Mouse (Mus musculus) liver, embryonic 16.5 days (tissue): ENCODE results near the gene Mc1r. TPM values are rescaled to one million over a fixed set of nuclear protein-coding genes. Genes with fewer than 3 reads are reported as not detected.
"Not testable (repeated sequence)": the region's sequence is repeated elsewhere in the genome, so short reads cannot be mapped to it uniquely, and the experiment has no call there.

Experiments
- ATAC-seq: fragments of 200-750 bp; cut with Nextera tagmentation; 2 replicates; pipeline ENCODE4 v1.8.0; 2017; ENCODE audit warnings: low read depth, mild to moderate bottlenecking, moderate number of reproducible peaks, moderate library complexity
- H3K27ac ChIP-seq: fragments of 300-500 bp; sonication (generic); 2 replicates; pipeline ENCODE4 v1.5.1; 2014; ENCODE audit warnings: mild to moderate bottlenecking, low read length
- H3K27me3 ChIP-seq: fragments of 300-500 bp; sonication (generic); 2 replicates; pipeline ENCODE4 v1.6.1; 2014; ENCODE audit warnings: low read depth, low read length, mixed read lengths; ENCODE audit not compliant: control insufficient read depth, insufficient read depth
- H3K36me3 ChIP-seq: fragments of 300-500 bp; sonication (generic); 2 replicates; pipeline ENCODE4 v1.6.1; 2014; ENCODE audit warnings: mild to moderate bottlenecking; ENCODE audit not compliant: control insufficient read depth, insufficient read depth
- H3K4me1 ChIP-seq: fragments of 300-500 bp; sonication (generic); 2 replicates; pipeline ENCODE4 v1.6.1; 2014; ENCODE audit warnings: low read depth, low read length, mixed read lengths; ENCODE audit not compliant: control insufficient read depth
- H3K4me2 ChIP-seq: fragments of 300-500 bp; sonication (generic); 2 replicates; pipeline ENCODE4 v1.6.1; 2014; ENCODE audit warnings: low read depth, low read length, mixed read lengths
- H3K4me3 ChIP-seq: fragments of 300-500 bp; sonication (generic); 2 replicates; pipeline ENCODE4 v1.5.1; 2014; ENCODE audit warnings: low read depth, mild to moderate bottlenecking, low read length
- H3K9ac ChIP-seq: fragments of 300-500 bp; sonication (generic); 2 replicates; pipeline ENCODE4 v1.6.1; 2014; ENCODE audit warnings: low read depth, low read length
- H3K9me3 ChIP-seq: fragments of 300-500 bp; sonication (generic); replicated peaks from 2 replicates; pipeline ENCODE4 v1.6.1; 2016; ENCODE audit warnings: low read length; ENCODE audit not compliant: control insufficient read depth
- WGBS: fragments of 180-500 bp; shearing (Covaris S2); extraction: QIAGEN DNeasy Blood & Tissue Kit; methylation state at CpG from one replicate; pipeline ENCODE4 v1.1.7; 2014; ENCODE audit not compliant: insufficient replicate concordance; 5-methylcytosine and 5-hydroxymethylcytosine counted together
- polyA plus RNA-seq: library from polyadenylated mRNA; unstranded; fragments of >200 nt; fragmentation: Nextera tagmentation; extraction: Ambion mirVana; gene quantifications from 2 replicates; pipeline ENCODE4 v1.2.1, GENCODE M21; 2015

Gene Mc1r
- polyA plus RNA-seq, 1 experiment from 2014 or later: not detected

DNA sequence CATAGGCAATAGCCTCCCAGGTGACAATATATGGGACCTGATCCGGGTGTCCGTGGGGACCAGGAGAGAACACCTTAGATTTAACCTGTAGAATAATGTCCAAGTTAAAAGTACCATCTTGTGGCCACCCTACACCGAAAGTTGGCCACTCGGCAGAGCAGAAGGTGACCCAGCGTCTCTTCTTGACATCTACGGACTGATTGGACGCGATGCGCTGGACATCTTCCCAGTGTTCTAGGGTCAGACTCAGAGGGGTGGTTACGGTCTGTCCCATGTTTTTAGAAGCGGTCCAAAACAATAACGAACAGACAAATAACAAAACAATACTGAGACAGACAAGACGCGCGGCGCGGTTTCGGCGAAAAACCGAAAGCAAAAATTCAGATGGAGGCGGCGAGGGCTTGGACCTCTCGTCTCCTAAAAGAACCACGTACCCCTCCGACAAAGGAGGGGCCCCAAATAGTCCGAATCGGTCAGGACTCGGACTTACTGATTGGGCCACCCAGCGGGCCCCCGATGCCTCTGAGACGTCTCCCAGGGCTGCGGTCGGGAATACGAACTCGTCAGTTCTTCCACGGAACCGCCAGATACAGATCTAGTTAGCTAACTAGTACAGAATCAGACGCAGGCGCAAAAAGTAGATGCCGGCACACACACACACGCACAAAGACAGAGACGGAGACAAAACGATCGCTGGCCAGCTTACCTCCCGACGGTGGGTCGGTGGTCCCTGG lies 26.5 kb downstream of the Mc1r start:
- not testable (repeated sequence) for H3K36me3 ChIP-seq, H3K27ac ChIP-seq, ATAC-seq, H3K9ac ChIP-seq, H3K27me3 ChIP-seq, H3K4me1 ChIP-seq, H3K4me2 ChIP-seq, H3K4me3 ChIP-seq
- 93% methylated on average over 46 of the region's 47 CpGs for WGBS
- peaks cover 30% of the 10 kb centered on the region for H3K9me3 ChIP-seq

DNA sequence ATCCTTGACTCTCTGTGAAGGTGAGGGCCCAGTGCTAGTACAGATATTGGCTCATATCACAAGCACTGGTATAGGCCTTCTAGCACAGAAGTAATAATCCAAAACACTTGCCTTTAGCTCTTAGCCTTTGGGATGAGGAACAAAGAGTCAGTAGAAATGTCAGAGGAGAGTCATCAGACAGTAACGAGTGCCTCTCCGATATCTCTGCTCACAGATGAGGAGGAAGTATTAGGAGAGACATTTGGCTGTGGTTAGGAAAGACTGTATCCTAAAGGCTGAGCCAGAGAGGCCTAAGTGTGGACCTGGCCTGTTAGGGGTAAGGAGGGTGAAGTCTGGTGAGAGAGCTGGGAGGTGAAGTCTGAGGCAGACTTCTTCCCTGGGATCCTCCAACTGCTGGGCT lies 34.9 kb downstream of the Mc1r start:
- H3K4me1 ChIP-seq: peaks cover 11% of the 10 kb centered on the region
- no peak for ATAC-seq
- H3K4me2 ChIP-seq: no peak overlapping the region
- no peak overlapping the region for H3K9ac ChIP-seq
- no peak overlapping the region for H3K4me3 ChIP-seq
- no peaks in the 10 kb centered on the region for H3K27me3 ChIP-seq
- WGBS: 48% methylated on average over 2 of the region's 2 CpGs
- no peak overlapping the region for H3K27ac ChIP-seq
- no peaks in the 10 kb centered on the region for H3K36me3 ChIP-seq
- no peaks in the 10 kb centered on the region for H3K9me3 ChIP-seq

DNA sequence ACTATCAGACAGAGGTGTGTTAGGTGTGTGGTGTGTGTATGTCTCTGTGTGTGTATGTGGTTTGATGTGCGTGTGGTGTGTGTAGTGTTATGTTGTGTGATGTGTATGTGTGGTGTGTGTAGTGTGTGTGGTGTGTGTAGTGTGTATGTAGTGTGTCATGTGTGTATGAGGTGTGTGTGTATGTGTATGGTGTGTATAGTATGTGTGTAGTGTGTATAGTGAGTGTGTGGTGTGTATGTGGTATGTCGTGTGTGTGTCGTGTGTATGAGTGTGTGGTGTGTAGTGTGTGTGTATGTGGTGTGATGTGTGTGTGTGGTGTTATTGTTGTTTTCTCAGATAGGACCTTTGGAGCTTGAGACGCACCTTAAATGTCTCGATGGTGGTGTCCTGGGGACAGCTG lies 35.4 kb downstream of the Mc1r start:
- no peak for ATAC-seq
- H3K4me2 ChIP-seq: peak overlapping the region; percentile 85; the same call in 1 of the 2 replicates
- peak overlapping the region; percentile 77 for H3K4me3 ChIP-seq
- H3K9me3 ChIP-seq: no peaks in the 10 kb centered on the region
- H3K36me3 ChIP-seq: no peaks in the 10 kb centered on the region
- H3K27me3 ChIP-seq: no peaks in the 10 kb centered on the region
- peaks cover 11% of the 10 kb centered on the region for H3K4me1 ChIP-seq
- no peak overlapping the region for H3K27ac ChIP-seq
- 68% methylated on average over 5 of the region's 5 CpGs for WGBS
- H3K9ac ChIP-seq: no peak overlapping the region

DNA sequence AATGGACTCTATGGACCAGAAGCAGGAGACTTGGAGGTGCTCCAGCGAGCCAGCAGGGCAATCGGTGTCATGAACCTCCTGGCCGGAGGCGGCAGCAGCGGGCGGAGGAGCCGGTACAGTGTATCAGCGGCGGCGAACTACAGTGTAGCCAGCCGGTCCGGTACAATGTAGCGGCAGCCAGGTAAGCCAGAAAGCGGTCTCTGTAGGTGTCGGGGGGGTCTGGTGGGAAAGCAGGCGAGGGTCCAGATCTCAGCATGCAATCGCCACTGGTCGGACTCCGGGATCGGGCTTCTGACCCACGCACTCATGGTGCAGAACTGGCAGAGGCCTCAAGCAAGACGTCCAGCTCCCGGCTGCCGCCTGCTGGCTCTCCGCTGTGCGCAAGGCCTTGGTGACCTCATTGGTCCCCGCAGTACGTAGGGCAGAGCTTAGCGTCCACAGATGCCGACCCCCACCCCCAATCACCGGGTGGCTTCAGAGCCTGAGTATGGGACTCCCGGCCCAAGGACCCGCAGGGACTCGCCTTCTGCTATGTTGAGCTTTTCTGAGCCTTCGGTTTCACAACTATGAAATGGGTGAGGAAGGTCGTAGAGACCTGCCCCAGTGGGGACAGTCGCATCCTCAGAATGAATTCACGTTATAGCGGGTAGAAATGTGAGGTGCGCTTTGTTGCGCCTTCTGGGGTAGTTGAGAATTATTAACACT lies 36.1 kb downstream of the Mc1r start:
- H3K9me3 ChIP-seq: no peaks in the 10 kb centered on the region
- under 1% methylated on average over 41 of the region's 41 CpGs for WGBS
- ATAC-seq: peak; percentile 92
- peak overlapping the region; percentile 80 for H3K9ac ChIP-seq
- no peaks in the 10 kb centered on the region for H3K36me3 ChIP-seq
- H3K4me3 ChIP-seq: peak overlapping the region; percentile 77
- peak overlapping the region; percentile 85 for H3K4me2 ChIP-seq
- H3K27ac ChIP-seq: peak overlapping the region; percentile 52
- peaks cover 11% of the 10 kb centered on the region for H3K4me1 ChIP-seq
- no peaks in the 10 kb centered on the region for H3K27me3 ChIP-seq

DNA sequence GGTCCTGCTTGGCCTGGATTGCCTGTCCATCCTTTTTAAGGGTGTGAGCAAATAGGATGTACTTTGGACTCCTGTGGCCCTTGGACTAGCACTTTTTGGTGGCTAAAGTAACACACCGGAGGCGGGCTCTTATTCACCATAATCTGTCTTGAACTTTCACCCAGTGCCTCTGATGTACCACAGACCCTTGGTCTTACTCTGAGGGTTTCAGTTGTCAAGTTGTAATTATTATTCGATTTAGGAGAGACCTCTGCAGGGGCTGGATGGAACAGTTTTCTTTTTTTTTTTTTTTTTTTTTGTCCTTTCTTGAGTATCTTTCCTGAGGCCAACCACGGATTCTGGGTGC lies 36.6 kb downstream of the Mc1r start:
- H3K4me2 ChIP-seq: peak overlapping the region; percentile 85
- 0 out of 2 replicates have a peak, but pooled peaks have one; percentile 5 for ATAC-seq
- H3K9ac ChIP-seq: peak overlapping the region; percentile 80
- no peaks in the 10 kb centered on the region for H3K9me3 ChIP-seq
- no peaks in the 10 kb centered on the region for H3K27me3 ChIP-seq
- H3K27ac ChIP-seq: peak overlapping the region; percentile 52; the same call in 1 of the 2 replicates
- H3K4me1 ChIP-seq: peaks cover 11% of the 10 kb centered on the region
- H3K36me3 ChIP-seq: no peaks in the 10 kb centered on the region
- 21% methylated on average over 4 of the region's 4 CpGs for WGBS
- peak overlapping the region; percentile 77 for H3K4me3 ChIP-seq

DNA sequence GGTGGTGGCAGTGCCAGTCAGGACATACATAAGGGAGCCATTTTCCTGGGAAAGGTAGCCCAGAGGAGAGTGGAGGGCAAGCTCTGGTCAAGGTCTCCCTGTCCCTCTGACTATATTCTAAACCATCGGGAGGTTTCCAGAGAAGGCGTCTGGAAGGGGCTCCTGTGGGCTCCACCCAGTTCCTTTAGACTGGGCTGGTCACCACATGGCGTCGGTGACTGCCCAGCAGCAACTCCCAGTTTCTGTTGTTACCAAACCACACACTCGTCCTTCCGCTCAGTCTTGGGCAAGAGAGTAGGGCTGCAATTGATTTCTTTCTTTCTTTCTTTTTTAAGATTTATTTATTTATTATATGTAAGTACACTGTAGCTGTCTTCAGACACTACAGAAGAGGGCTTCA lies 37.2 kb downstream of the Mc1r start:
- ATAC-seq: no peak
- WGBS: 51% methylated on average over 6 of the region's 6 CpGs
- Histone ChIP-seq H3K4me2 (peak overlapping the region; percentile 85), H3K9ac (no peak overlapping the region), H3K27me3 (no peaks in the 10 kb centered on the region), H3K9me3 (no peaks in the 10 kb centered on the region), H3K4me1 (peaks cover 11% of the 10 kb centered on the region), H3K4me3 (no peak overlapping the region; the same call in 1 of the 2 replicates), H3K36me3 (no peaks in the 10 kb centered on the region), H3K27ac (no peak overlapping the region)

DNA sequence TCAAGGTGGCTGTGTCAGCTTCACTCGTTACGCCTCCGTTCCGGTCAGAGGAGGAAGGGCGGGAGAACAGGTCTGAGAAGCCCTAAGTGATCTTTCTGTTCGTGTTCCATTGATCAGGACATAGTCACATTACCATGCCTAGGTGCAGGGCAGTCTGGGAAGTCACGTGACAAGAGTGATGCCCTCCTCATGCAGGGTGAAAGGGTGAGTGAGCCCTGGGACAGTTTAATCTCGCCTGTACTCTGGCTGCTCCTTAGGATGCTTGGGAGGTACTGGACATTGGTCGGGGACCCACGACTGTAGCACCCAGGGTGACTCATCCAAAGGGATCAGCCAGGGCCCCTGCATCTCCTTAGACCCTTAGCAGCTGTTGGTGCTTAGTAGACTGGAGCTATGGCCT lies 39.1 kb downstream of the Mc1r start:
- H3K36me3 ChIP-seq: no peaks in the 10 kb centered on the region
- H3K4me3 ChIP-seq: no peak overlapping the region
- H3K9ac ChIP-seq: no peak overlapping the region
- H3K4me1 ChIP-seq: peaks cover 14% of the 10 kb centered on the region
- no peak overlapping the region for H3K4me2 ChIP-seq
- no peak overlapping the region for H3K27ac ChIP-seq
- no peak for ATAC-seq
- WGBS: 68% methylated on average over 10 of the region's 10 CpGs
- H3K27me3 ChIP-seq: no peaks in the 10 kb centered on the region
- H3K9me3 ChIP-seq: no peaks in the 10 kb centered on the region

DNA sequence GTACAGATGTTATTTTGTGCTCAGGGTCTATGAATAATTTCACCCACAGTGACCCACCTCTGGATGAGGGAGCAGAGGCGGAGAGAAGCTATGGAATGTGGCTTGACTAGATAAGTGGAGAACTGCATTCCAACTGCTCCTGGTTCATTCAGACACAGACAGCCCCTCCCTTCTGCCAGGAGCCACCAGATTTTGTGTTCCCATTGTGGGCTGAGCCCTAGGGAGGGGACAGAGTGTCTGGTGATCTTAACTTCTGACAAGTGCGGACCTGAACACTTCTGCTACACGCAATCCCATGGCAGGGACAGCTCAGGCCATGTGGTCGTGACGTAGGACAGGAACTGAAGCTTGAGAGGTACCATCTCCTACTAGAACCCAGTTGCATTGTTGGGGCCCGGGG lies 39.9 kb downstream of the Mc1r start:
- no peaks in the 10 kb centered on the region for H3K27me3 ChIP-seq
- H3K9me3 ChIP-seq: no peaks in the 10 kb centered on the region
- no peak overlapping the region for H3K4me2 ChIP-seq
- H3K36me3 ChIP-seq: no peaks in the 10 kb centered on the region
- 59% methylated on average over 6 of the region's 6 CpGs for WGBS
- H3K4me1 ChIP-seq: peaks cover 14% of the 10 kb centered on the region
- no peak overlapping the region for H3K27ac ChIP-seq
- ATAC-seq: no peak
- H3K9ac ChIP-seq: no peak overlapping the region
- H3K4me3 ChIP-seq: no peak overlapping the region

DNA sequence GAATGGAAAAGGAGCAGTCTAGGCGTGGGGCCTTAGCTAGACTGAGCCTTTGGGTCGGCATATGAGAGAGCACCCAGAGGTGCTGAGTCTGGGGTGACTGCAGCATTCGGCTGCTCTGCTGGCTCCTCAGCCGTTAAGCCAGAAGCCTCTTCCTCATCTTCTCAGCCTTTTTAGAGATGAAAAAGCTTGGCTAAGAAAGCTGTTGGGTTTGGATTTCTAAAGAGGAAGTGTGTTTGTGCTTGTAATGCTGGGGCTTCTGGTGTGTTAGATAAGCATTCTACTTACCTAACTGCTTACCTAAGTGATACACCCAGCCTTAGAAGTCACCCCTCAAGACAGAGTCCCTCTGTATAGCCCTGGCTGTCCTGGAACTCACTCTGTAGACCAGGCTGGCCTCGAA lies 43.9 kb downstream of the Mc1r start:
- no peak for ATAC-seq
- peaks cover 3% of the 10 kb centered on the region for H3K4me1 ChIP-seq
- 22% methylated on average over 5 of the region's 5 CpGs for WGBS
- no peaks in the 10 kb centered on the region for H3K9me3 ChIP-seq
- peaks cover 3% of the 10 kb centered on the region; the same call in 1 of the 2 replicates for H3K36me3 ChIP-seq
- H3K4me3 ChIP-seq: no peak overlapping the region
- no peak overlapping the region for H3K9ac ChIP-seq
- H3K27ac ChIP-seq: peak overlapping the region; percentile 67
- no peak overlapping the region for H3K4me2 ChIP-seq
- H3K27me3 ChIP-seq: no peaks in the 10 kb centered on the region
